22 mouse cellular contexts compared by ENCODE assay signal in the genomic region with DNA sequence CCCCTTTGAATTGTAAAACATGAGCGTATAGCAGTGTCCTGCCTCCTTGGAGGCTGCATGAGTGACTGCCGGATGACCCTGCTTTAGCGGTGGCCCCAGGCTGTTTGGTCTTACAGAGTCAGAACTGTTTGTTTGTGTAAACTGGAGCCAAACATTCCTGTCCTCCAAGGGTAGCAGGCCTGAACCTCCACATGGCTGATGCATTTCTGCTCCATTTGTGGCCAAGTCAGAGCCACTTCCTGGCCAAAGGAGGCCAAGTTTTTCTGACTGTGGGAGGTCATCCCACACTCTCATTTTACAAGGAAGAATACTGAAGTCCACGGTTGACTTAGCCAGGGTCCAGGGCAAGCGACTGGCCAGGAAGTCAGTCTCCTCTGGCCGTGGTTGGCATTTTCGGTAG. TPM values are rescaled to one million over a fixed set of nuclear protein-coding genes. Genes with fewer than 3 reads are reported as not detected.
DNase-seq lines count a peak whose midpoint lies in the region; ATAC-seq and TF ChIP-seq lines count a peak whose summit lies in the region.
"Had no signal": no experiment of that assay in that cellular context is flagged by ENCODE, and none has a peak within 500 bp of the region (broad histone marks: within the 10 kb centered on the region; RNA-seq: fewer than 3 reads in every experiment).

No protein-coding gene starts in this region.

- DNase-seq in heart, postnatal 10 days = peak; percentile 20 to 26
- no peak for DNase-seq in heart, adult 8-10 months (ENCODE audit: low spot score)
- peak; percentile 65 for DNase-seq in NIH3T3 (ENCODE audit: low read depth)
- DNase-seq in kidney, postnatal 0 days (ENCODE audit: low spot score) = peak; percentile 51
- peak; percentile 72 for DNase-seq in lung, postnatal 10 days
- DNase-seq in adrenal gland, adult 18-20 months (ENCODE audit: low spot score in 2 of 2) = no peak
- DNase-seq in ovary, postnatal 14 days (ENCODE audit: low spot score) = no peak
- DNase-seq in embryo, embryonic 11 days = no peak
- DNase-seq: cerebellum, adult 2 months; layer of hippocampus, postnatal 36 days; right cerebral cortex, postnatal 25 days; thymus, adult 2 months had no signal

- H3K9me3 ChIP-seq in kidney, postnatal 0 days (replicated peaks; ENCODE audit: low read length) = no peaks in the 10 kb centered on the region
- H3K9me3 ChIP-seq: forebrain, embryonic 10.5 days; heart, embryonic 13.5 days; hindbrain, embryonic 12.5 days; limb, embryonic 10.5 days; liver, embryonic 15.5 days had no signal

- H3K36me3 ChIP-seq in kidney, postnatal 0 days (ENCODE audit: insufficient read depth, low read length) = no peaks in the 10 kb centered on the region
- H3K36me3 ChIP-seq: forebrain, embryonic 10.5 days; heart, embryonic 13.5 days; hindbrain, embryonic 12.5 days; limb, embryonic 10.5 days; liver, embryonic 15.5 days had no signal

- no peak for TF ChIP-seq CTCF in kidney, postnatal 0 days (IDR thresholded peaks at IDR 0.05; ENCODE audit: low read depth)

- H3K4me2 ChIP-seq in kidney, postnatal 0 days (ENCODE audit: low read length) = no peak overlapping the region
- H3K4me2 ChIP-seq: heart, embryonic 13.5 days; hindbrain, embryonic 12.5 days; liver, embryonic 15.5 days; midbrain, embryonic 11.5 days had no signal

- no peaks in the 10 kb centered on the region for H3K27me3 ChIP-seq in kidney, postnatal 0 days (ENCODE audit: insufficient read depth, low read length)
- H3K27me3 ChIP-seq: liver, embryonic 15.5 days had no signal

- H3K9ac ChIP-seq in kidney, postnatal 0 days (ENCODE audit: low read depth, low read length) = no peak overlapping the region
- H3K9ac ChIP-seq: heart, embryonic 13.5 days; hindbrain, embryonic 12.5 days; liver, embryonic 15.5 days had no signal

- H3K27ac ChIP-seq in kidney, postnatal 0 days = no peak overlapping the region
- H3K27ac ChIP-seq: forebrain, embryonic 10.5 days; heart, embryonic 13.5 days; hindbrain, embryonic 12.5 days; limb, embryonic 10.5 days; liver, embryonic 15.5 days had no signal

- peaks cover 10% of the 10 kb centered on the region; the same call in 1 of the 2 replicates for H3K4me1 ChIP-seq in kidney, postnatal 0 days (replicated peaks; ENCODE audit: insufficient read depth, low read length)
- H3K4me1 ChIP-seq: hindbrain, embryonic 12.5 days had no signal

- no peak overlapping the region for H3K4me3 ChIP-seq in kidney, postnatal 0 days (replicated peaks; ENCODE audit: low read depth, low read length)
- H3K4me3 ChIP-seq: forebrain, embryonic 10.5 days; heart, embryonic 13.5 days; hindbrain, embryonic 12.5 days; limb, embryonic 10.5 days; liver, embryonic 15.5 days had no signal

- 46% methylated on average over 7 of the region's 7 CpGs for WGBS in kidney, postnatal 0 days

- intact Hi-C loops in heart, postnatal 10 days (cut with DNase I) = no loop called here

- no peak for ATAC-seq in kidney, postnatal 0 days (replicated peaks; ENCODE audit: low FRiP score, low read depth)
- ATAC-seq: CD4-positive, CD25-positive, alpha-beta regulatory T cell, adult 4 months; intestine, postnatal 0 days had no signal

RNA-seq across cellular contexts. Expression of gene Inmt, which starts 4.7 kb away (rescaled TPM):
- not detected for total RNA-seq in heart, postnatal 10 days (2021)
- total RNA-seq in heart, adult 8-10 months (2022) = 100 to 1,000 TPM in 1 of 4 experiments, 10 to 100 TPM in 3; 24.3 to 119 (median 52.8) TPM
- 25.1 and 25.4 TPM in 2 replicates for polyA plus RNA-seq in kidney, postnatal 0 days (2015; fragmentation: Nextera tagmentation; extraction: Ambion mirVana)
- total RNA-seq in adrenal gland, adult 18-20 months (2021) = 10 to 100 TPM; 10.1 to 26.1 TPM
- polyA plus RNA-seq: brain, embryonic 14.5 days; CD4-positive, CD25-positive, alpha-beta regulatory T cell, adult 4 months; hindbrain, embryonic 12.5 days had no signal

RNA-seq across cellular contexts. Expression of gene Mindy4, which starts 23.6 kb away (rescaled TPM):
- 1 to 10 TPM; 4.9 to 5.2 TPM for total RNA-seq in heart, postnatal 10 days (2021)
- 1 to 10 TPM; 3.7 to 6.6 (median 4.6) TPM for total RNA-seq in heart, adult 8-10 months (2022)
- 11.6 TPM in 2 replicates for polyA plus RNA-seq in kidney, postnatal 0 days (2015; fragmentation: Nextera tagmentation; extraction: Ambion mirVana)
- 1 to 10 TPM; 4.9 to 5.7 TPM for total RNA-seq in adrenal gland, adult 18-20 months (2021)

RNA-seq across cellular contexts. Expression of gene Crhr2, which starts 46.7 kb away (rescaled TPM):
- total RNA-seq in heart, postnatal 10 days (2021) = 10 to 100 TPM in 1 of 2 experiments, 1 to 10 TPM in 1; 7.9 to 11.5 TPM
- total RNA-seq in heart, adult 8-10 months (2022) = 10 to 100 TPM; 20.4 to 30.3 (median 22.6) TPM
- 0.06 and 0.12 TPM in 2 replicates for polyA plus RNA-seq in kidney, postnatal 0 days (2015; fragmentation: Nextera tagmentation; extraction: Ambion mirVana)
- under 1 TPM in 1 of 2 experiments, not detected in 1; 0.35 TPM for total RNA-seq in adrenal gland, adult 18-20 months (2021)
- polyA plus RNA-seq: CD4-positive, CD25-positive, alpha-beta regulatory T cell, adult 4 months; embryonic facial prominence, embryonic 11.5 days had no signal

Comparison
In these comparisons a context has a peak if more than half of its experiments do, and no peak if none do; other contexts are left out.
1. DNase-seq: peak in heart, postnatal 10 days (2 of 2), NIH3T3 (single experiment), kidney, postnatal 0 days (single experiment) and lung, postnatal 10 days (single experiment); none in heart, adult 8-10 months (single experiment), adrenal gland, adult 18-20 months (0 of 2), ovary, postnatal 14 days (single experiment) and embryo, embryonic 11 days (single experiment).
2. RNA of gene Inmt, which starts 4.7 kb away (total RNA-seq): 24.3 to 119 TPM in heart, adult 8-10 months and 10.1 to 26.1 TPM in adrenal gland, adult 18-20 months; not detected in heart, postnatal 10 days; every median in the first group is over 4 times any median in the second.
3. RNA of gene Crhr2, which starts 46.7 kb away (total RNA-seq): 20.4 to 30.3 TPM in heart, adult 8-10 months and 7.9 to 11.5 TPM in heart, postnatal 10 days; 0.35 TPM in adrenal gland, adult 18-20 months; every median in the first group is over 4 times any median in the second.